Mouse (Mus musculus) olfactory bulb, adult 2 months (tissue): ENCODE results near the gene Pik3r5.

Experiments used
- CTCF ChIP-seq: fragments of 200-500 bp; IDR thresholded peaks from 2 replicates; pipeline ENCODE4 v1.5.1; 2012; ENCODE audit warnings: low read depth, mild to moderate bottlenecking, low read length, moderate library complexity; ENCODE audit not compliant: insufficient read depth
- POLR2A ChIP-seq: fragments of 200-500 bp; IDR thresholded peaks from 2 replicates; pipeline ENCODE4 v1.6.1; 2012; ENCODE audit warnings: mild to moderate bottlenecking, low read depth, low read length, moderate library complexity; ENCODE audit not compliant: insufficient read depth

DNA sequence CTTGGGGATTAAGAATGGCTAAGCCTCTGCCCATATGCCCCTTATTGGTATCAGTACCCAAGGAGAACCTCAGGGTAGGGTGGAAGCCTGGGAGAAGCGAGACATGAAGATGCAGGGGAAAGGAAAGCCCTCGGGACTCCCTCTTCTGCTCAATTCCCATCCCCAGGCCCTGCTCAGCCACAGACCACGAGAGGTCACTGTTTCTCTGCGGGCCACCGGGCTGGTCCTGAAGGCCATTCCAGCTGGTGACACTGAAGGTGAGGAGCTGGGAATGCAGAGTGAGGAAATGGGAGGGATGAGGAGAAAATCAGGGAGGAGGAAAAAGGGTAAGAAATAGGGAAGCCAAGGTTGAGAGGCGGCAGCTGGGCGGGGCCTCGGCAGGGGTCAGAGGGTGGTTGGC, 112.6 kb downstream of the Pik3r5 start:
- TF ChIP-seq CTCF (no peak), POLR2A (no peak)
